ENCODE assay signal across 8 mouse cellular contexts in the genomic region with DNA sequence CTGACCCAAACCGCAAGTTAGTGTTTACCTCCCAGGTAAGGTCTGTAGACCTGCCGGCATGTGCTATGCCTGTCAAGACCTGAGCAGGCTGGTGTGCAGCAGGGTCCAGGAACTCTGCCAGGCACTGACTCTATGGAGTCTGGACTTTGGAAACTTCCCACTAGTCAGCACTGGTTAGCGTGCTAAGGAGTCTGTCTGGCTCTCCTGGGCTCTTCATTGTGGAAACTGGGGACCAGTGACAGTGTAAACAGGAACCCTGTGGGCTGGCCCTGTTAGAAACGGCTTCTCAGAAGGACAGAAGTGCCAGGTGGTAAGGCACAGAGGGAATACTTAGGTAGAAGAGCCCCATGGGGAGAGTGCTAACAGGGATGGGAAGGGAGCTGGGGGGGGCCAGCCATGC. TPM values are rescaled to one million over a fixed set of nuclear protein-coding genes. Genes with fewer than 3 reads are reported as not detected.
DNase-seq lines count a peak whose midpoint lies in the region; ATAC-seq and TF ChIP-seq lines count a peak whose summit lies in the region.

No protein-coding gene starts in this region.

- H3K27me3 ChIP-seq in megakaryocyte, embryonic 14.5 days (replicated peaks): no peaks in the 10 kb centered on the region
- H3K27me3 ChIP-seq in heart, embryonic 13.5 days (replicated peaks): no peaks in the 10 kb centered on the region
- no peaks in the 10 kb centered on the region for H3K27me3 ChIP-seq in small intestine, adult 2 months (ENCODE audit: control insufficient read depth, insufficient read depth, low read length)

- H3K9ac ChIP-seq in heart, embryonic 13.5 days: peak overlapping the region; percentile 68

- TF ChIP-seq POLR2A in small intestine, adult 2 months (IDR thresholded peaks at IDR 0.05; ENCODE audit: low read depth, low read length): no peak

- H3K4me2 ChIP-seq in heart, embryonic 13.5 days: peak overlapping the region; percentile 63

- peaks cover 92% of the 10 kb centered on the region for H3K4me1 ChIP-seq in megakaryocyte, embryonic 14.5 days
- peaks cover 73% of the 10 kb centered on the region for H3K4me1 ChIP-seq in heart, embryonic 13.5 days
- peaks cover 31% of the 10 kb centered on the region for H3K4me1 ChIP-seq in small intestine, adult 2 months (ENCODE audit: control insufficient read depth, insufficient read depth, insufficient read length, low read length)

- H3K27ac ChIP-seq in heart, embryonic 13.5 days (replicated peaks): peak overlapping the region; percentile 92
- H3K27ac ChIP-seq in small intestine, adult 2 months (ENCODE audit: insufficient read depth, low read depth, low read length): peak overlapping the region; percentile 89

- DNase-seq in kidney, postnatal 36 days: peak; percentile 84 to 91
- DNase-seq in thymus, postnatal 0 days (ENCODE audit: low spot score): no peak
- DNase-seq in T-cell, adult 2 months (ENCODE audit: low spot score): no peak
- DNase-seq in left cerebral cortex, postnatal 25 days (ENCODE audit: low spot score in 2 of 2): no peak

- no peak for TF ChIP-seq CTCF in small intestine, adult 2 months (IDR thresholded peaks at IDR 0.05; ENCODE audit: extremely low read depth, insufficient read length, insufficient replicate concordance, low read depth, low read length)

- intact Hi-C loops in left cerebral cortex, postnatal 25 days (cut with DNase I): no loop called here

- no peak for ATAC-seq in megakaryocyte, adult 5-6 weeks (ENCODE audit: poor library complexity, severe bottlenecking)
- ATAC-seq in heart, embryonic 13.5 days (ENCODE audit: extremely low read depth, insufficient number of reproducible peaks, low FRiP score, low TSS enrichment): no peak

- WGBS in heart, embryonic 13.5 days: 49% methylated on average over 4 of the region's 4 CpGs
- WGBS in small intestine, adult 2 months: 13% methylated on average over 4 of the region's 4 CpGs

- peaks cover 56% of the 10 kb centered on the region for H3K36me3 ChIP-seq in megakaryocyte, embryonic 14.5 days (replicated peaks; ENCODE audit: low read length)
- peaks cover 32% of the 10 kb centered on the region for H3K36me3 ChIP-seq in heart, embryonic 13.5 days
- H3K36me3 ChIP-seq in small intestine, adult 2 months (ENCODE audit: control insufficient read depth, insufficient read depth, low read length): peaks cover 3% of the 10 kb centered on the region; the same call in 1 of the 2 replicates

- H3K4me3 ChIP-seq in megakaryocyte, embryonic 14.5 days (replicated peaks): peak overlapping the region; percentile 60
- H3K4me3 ChIP-seq in heart, embryonic 13.5 days: peak overlapping the region; percentile 27
- H3K4me3 ChIP-seq in small intestine, adult 2 months (ENCODE audit: low read depth, low read length): peak overlapping the region; percentile 18

- H3K9me3 ChIP-seq in megakaryocyte, embryonic 14.5 days: no peaks in the 10 kb centered on the region
- no peaks in the 10 kb centered on the region for H3K9me3 ChIP-seq in heart, embryonic 13.5 days

RNA-seq across cellular contexts. Expression of a gene that starts 7.5 kb away (rescaled TPM):
- polyA plus RNA-seq in megakaryocyte, embryonic 14.5 days (2012; ENCODE audit: insufficient read depth, low replicate concordance): not detected in 2 replicates
- total RNA-seq in megakaryocyte, adult 5-6 weeks (2015): 0.07 TPM in 2 replicates
- 0.45 TPM in 1 of 2 replicates, not detected in the other for total RNA-seq in megakaryocyte, adult 5-6 weeks (2017)
- 0.07 and 0.24 TPM in 2 replicates for polyA plus RNA-seq in heart, embryonic 13.5 days (2015; fragmentation: Nextera tagmentation; extraction: Ambion mirVana)
- polyA plus RNA-seq in small intestine, adult 2 months (2012; rRNA removed): 0.11 and 0.23 TPM in 2 replicates
- polyA plus RNA-seq in thymus, postnatal 0 days (2015; fragmentation: Nextera tagmentation; extraction: Ambion mirVana): 0.12 and 0.14 TPM in 2 replicates
- total RNA-seq in left cerebral cortex, postnatal 25 days (2021): 1 to 10 TPM; 2.4 to 2.5 TPM

RNA-seq across cellular contexts. Expression of a gene that starts 27.9 kb away (rescaled TPM):
- 395 and 840 TPM in 2 replicates for polyA plus RNA-seq in megakaryocyte, embryonic 14.5 days (2012; ENCODE audit: insufficient read depth, low replicate concordance)
- total RNA-seq in megakaryocyte, adult 5-6 weeks (2015): 702 and 742 TPM in 2 replicates
- total RNA-seq in megakaryocyte, adult 5-6 weeks (2017): 316 and 332 TPM in 2 replicates
- polyA plus RNA-seq in heart, embryonic 13.5 days (2015; fragmentation: Nextera tagmentation; extraction: Ambion mirVana): 189 and 197 TPM in 2 replicates
- 597 and 876 TPM in 2 replicates for polyA plus RNA-seq in small intestine, adult 2 months (2012; rRNA removed)
- 803 and 920 TPM in 2 replicates for polyA plus RNA-seq in thymus, postnatal 0 days (2015; fragmentation: Nextera tagmentation; extraction: Ambion mirVana)
- 10 to 100 TPM; 77.1 to 78.9 TPM for total RNA-seq in left cerebral cortex, postnatal 25 days (2021)

RNA-seq across cellular contexts. Expression of a gene that starts 49.5 kb away (rescaled TPM):
- polyA plus RNA-seq in megakaryocyte, embryonic 14.5 days (2012; ENCODE audit: insufficient read depth, low replicate concordance): not detected in 2 replicates
- total RNA-seq in megakaryocyte, adult 5-6 weeks (2015): not detected in 2 replicates
- 0.16 and 0.44 TPM in 2 replicates for total RNA-seq in megakaryocyte, adult 5-6 weeks (2017)
- 0.19 and 0.29 TPM in 2 replicates for polyA plus RNA-seq in heart, embryonic 13.5 days (2015; fragmentation: Nextera tagmentation; extraction: Ambion mirVana)
- polyA plus RNA-seq in small intestine, adult 2 months (2012; rRNA removed): 0.29 and 0.49 TPM in 2 replicates
- polyA plus RNA-seq in thymus, postnatal 0 days (2015; fragmentation: Nextera tagmentation; extraction: Ambion mirVana): 1.7 TPM in 2 replicates
- under 1 TPM; 0.25 to 0.60 TPM for total RNA-seq in left cerebral cortex, postnatal 25 days (2021)

Comparison
In these comparisons a context has a peak if more than half of its experiments do, and no peak if none do; other contexts are left out.
1. DNase-seq: peak in kidney, postnatal 36 days (2 of 2); none in thymus, postnatal 0 days (single experiment), T-cell, adult 2 months (single experiment) and left cerebral cortex, postnatal 25 days (0 of 2).
2. Peak in every context shown above with its lines, with median percentiles within 50 percentile points of each other: H3K4me3 ChIP-seq.